Mouse (Mus musculus) regulatory T cell (primary cell): ENCODE results near the gene Dpp8.

Experiments used
- in situ Hi-C: fragments of 300-600 bp; cut with MboI, MseI; formaldehyde crosslinking; loops from one replicate; pipeline ENCODE4 v1.15.1; 2025; ENCODE audit warnings: high pct_unique_total_duplicates

The Dpp8 gene

GRCm38 (mm10) chr9:65085270-65085669, 53.1 kb downstream of the Dpp8 start:
- in situ Hi-C loops, result no loop called here

GRCm38 (mm10) chr9:65086801-65087200, 54.6 kb downstream of the Dpp8 start:
- in situ Hi-C loops, result no loop called here

GRCm38 (mm10) chr9:65087490-65087889, 55.3 kb downstream of the Dpp8 start:
- in situ Hi-C loops, result no loop called here

GRCm38 (mm10) chr9:65094237-65094636, 62.0 kb downstream of the Dpp8 start:
- in situ Hi-C loops, result no loop called here

- in situ Hi-C loops, result no loop called here
Observed at GRCm38 (mm10) chr9:65100991-65101685, 68.9 kb downstream of the Dpp8 start, which contains the start of gene Igdcc4. Gene Igdcc4, plus strand, starts transcription at chr9:65101486.

GRCm38 (mm10) chr9:65101686-65102376, 69.6 kb downstream of the Dpp8 start:
- in situ Hi-C loops, result no loop called here

GRCm38 (mm10) chr9:65102377-65103172, 70.4 kb downstream of the Dpp8 start:
- in situ Hi-C loops, result no loop called here

- in situ Hi-C loops, result no loop called here
Observed at GRCm38 (mm10) chr9:65103173-65103752, 71.0 kb downstream of the Dpp8 start.

- in situ Hi-C loops, result no loop called here
Observed at GRCm38 (mm10) chr9:65106821-65107220, 74.6 kb downstream of the Dpp8 start.

GRCm38 (mm10) chr9:65107893-65108292, 75.7 kb downstream of the Dpp8 start:
- in situ Hi-C loops, result no loop called here

- in situ Hi-C loops, result no loop called here
Observed at GRCm38 (mm10) chr9:65109132-65110072, 77.2 kb downstream of the Dpp8 start.

- in situ Hi-C loops, result no loop called here
Observed at GRCm38 (mm10) chr9:65111698-65112097, 79.5 kb downstream of the Dpp8 start.

- in situ Hi-C loops, result no loop called here
Observed at GRCm38 (mm10) chr9:65113694-65114093, 81.5 kb downstream of the Dpp8 start.

- in situ Hi-C loops, result no loop called here
Observed at GRCm38 (mm10) chr9:65115891-65116290, 83.7 kb downstream of the Dpp8 start.

- in situ Hi-C loops, result no loop called here
Observed at GRCm38 (mm10) chr9:65117516-65117915, 85.3 kb downstream of the Dpp8 start.

- in situ Hi-C loops, result no loop called here
Observed at GRCm38 (mm10) chr9:65120935-65121334, 88.7 kb downstream of the Dpp8 start.

GRCm38 (mm10) chr9:65122545-65122944, 90.3 kb downstream of the Dpp8 start:
- in situ Hi-C loops, result no loop called here

- in situ Hi-C loops, result no loop called here
Observed at GRCm38 (mm10) chr9:65123552-65124168, 91.4 kb downstream of the Dpp8 start.

- in situ Hi-C loops, result no loop called here
Observed at GRCm38 (mm10) chr9:65128123-65128815, 96.1 kb downstream of the Dpp8 start.

GRCm38 (mm10) chr9:65131717-65132116, 99.5 kb downstream of the Dpp8 start:
- in situ Hi-C loops, result no loop called here
